Mouse (Mus musculus) thymus, adult 2 months (tissue): Measurements from ENCODE around the gene Plekha8.

Experiments
- CTCF ChIP-seq: fragments of 200-500 bp; IDR thresholded peaks from 2 replicates; pipeline ENCODE4 v1.5.1; 2012; ENCODE audit warnings: mild to moderate bottlenecking, control low read depth, low read length, moderate library complexity, borderline replicate concordance; ENCODE audit not compliant: control insufficient read depth, poor library complexity, insufficient read depth; ENCODE audit errors: extremely low read depth
- POLR2A ChIP-seq: fragments of 200-500 bp; IDR thresholded peaks from 2 replicates; pipeline ENCODE4 v1.6.1; 2012; ENCODE audit warnings: mild to moderate bottlenecking, low read length, control low read depth, moderate library complexity; ENCODE audit not compliant: control insufficient read depth, poor library complexity, insufficient read depth; ENCODE audit errors: extremely low read depth

GRCm38 (mm10) chr6:54691368-54692116 lies 96.6 kb downstream of the Plekha8 start:
- TF ChIP-seq POLR2A (no peak), CTCF (no peak)
